Mouse (Mus musculus) layer of hippocampus, adult 2 months (tissue): ENCODE measurements around the gene Pcnx. TPM values are rescaled to one million over a fixed set of nuclear protein-coding genes. Genes with fewer than 3 reads are reported as not detected.

Experiments
- DNase-seq, 2 experiments: peaks; one replicate each; pipeline ENCODE4 v3.0.0; 2022; ENCODE audit warnings: low spot score in 2 of 2
- H3K27ac ChIP-seq: fragments of 200-600 bp; 2 replicates; pipeline ENCODE4 v1.8.1; 2022
- H3K4me3 ChIP-seq: fragments of 200-600 bp; 2 replicates; pipeline ENCODE4 v1.8.1; 2022; ENCODE audit warnings: mild to moderate bottlenecking
- CTCF ChIP-seq: fragments of 200-600 bp; conservative IDR thresholded peaks from 2 replicates; pipeline ENCODE4 v1.8.1; 2022; ENCODE audit warnings: antibody characterized with exemption, mild to moderate bottlenecking, moderate library complexity
- total RNA-seq, 2 experiments: library from RNA; stranded (reverse); gene quantifications; 2 replicates each; pipeline ENCODE4 v1.2.3; 2021

The Pcnx gene
- total RNA-seq, 2 experiments from 2014 or later = 110 to 112 TPM

GRCm38 (mm10) chr12:81921785-81922184 is 62.0 kb downstream of the Pcnx start:
- DNase-seq = no peak
- no peak overlapping the region for H3K27ac ChIP-seq
- TF ChIP-seq CTCF = no peak
- no peak overlapping the region for H3K4me3 ChIP-seq

GRCm38 (mm10) chr12:81922838-81923237 is 63.0 kb downstream of the Pcnx start:
- DNase-seq = no peak

GRCm38 (mm10) chr12:81927163-81927562 is 67.3 kb downstream of the Pcnx start:
- no peak overlapping the region for H3K4me3 ChIP-seq
- H3K27ac ChIP-seq = no peak overlapping the region
- no peak for TF ChIP-seq CTCF
- no peak for DNase-seq

More at GRCm38 (mm10) chr12:81922838-81923237, 63.0 kb downstream of the Pcnx start:
- Histone ChIP-seq H3K4me3 (no peak overlapping the region), H3K27ac (no peak overlapping the region)
- no peak for TF ChIP-seq CTCF

GRCm38 (mm10) chr12:81927643-81928381 is 68.0 kb downstream of the Pcnx start:
- Histone ChIP-seq H3K27ac (0 out of 2 replicates have a peak overlapping the region, but pooled peaks have one; percentile 36), H3K4me3 (no peak overlapping the region)
- no peak for TF ChIP-seq CTCF
- DNase-seq = no peak

- H3K4me3 ChIP-seq = no peak overlapping the region
- no peak for DNase-seq
- H3K27ac ChIP-seq = 0 out of 2 replicates have a peak overlapping the region, but pooled peaks have one; percentile 36
- TF ChIP-seq CTCF = no peak
Measured at GRCm38 (mm10) chr12:81928382-81928770, 68.6 kb downstream of the Pcnx start.

GRCm38 (mm10) chr12:81932015-81932414 is 72.2 kb downstream of the Pcnx start:
- Histone ChIP-seq H3K27ac (no peak overlapping the region), H3K4me3 (no peak overlapping the region)
- no peak for TF ChIP-seq CTCF
- DNase-seq = no peak

GRCm38 (mm10) chr12:81933430-81933829 is 73.6 kb downstream of the Pcnx start:
- TF ChIP-seq CTCF = no peak
- H3K27ac ChIP-seq = no peak overlapping the region
- no peak for DNase-seq
- no peak overlapping the region for H3K4me3 ChIP-seq

GRCm38 (mm10) chr12:81934510-81934909 is 74.7 kb downstream of the Pcnx start:
- DNase-seq = no peak
- TF ChIP-seq CTCF = no peak
- Histone ChIP-seq H3K27ac (no peak overlapping the region), H3K4me3 (no peak overlapping the region)

- H3K27ac ChIP-seq = no peak overlapping the region
- H3K4me3 ChIP-seq = no peak overlapping the region
- TF ChIP-seq CTCF = no peak
- no peak for DNase-seq
Measured at GRCm38 (mm10) chr12:81936066-81936465, 76.2 kb downstream of the Pcnx start.

- TF ChIP-seq CTCF = peak; percentile 43
- no peak for DNase-seq
- no peak overlapping the region for H3K27ac ChIP-seq
- H3K4me3 ChIP-seq = no peak overlapping the region
Measured at GRCm38 (mm10) chr12:81941191-81941590, 81.4 kb downstream of the Pcnx start.

GRCm38 (mm10) chr12:81943331-81944062 is 83.7 kb downstream of the Pcnx start:
- no peak overlapping the region for H3K4me3 ChIP-seq
- DNase-seq = no peak
- no peak for TF ChIP-seq CTCF
- H3K27ac ChIP-seq = no peak overlapping the region

GRCm38 (mm10) chr12:81949026-81949425 is 89.2 kb downstream of the Pcnx start:
- TF ChIP-seq CTCF = no peak
- no peak for DNase-seq
- Histone ChIP-seq H3K4me3 (no peak overlapping the region), H3K27ac (no peak overlapping the region)

- H3K27ac ChIP-seq = no peak overlapping the region
- DNase-seq = no peak
- no peak for TF ChIP-seq CTCF
- no peak overlapping the region for H3K4me3 ChIP-seq
Measured at GRCm38 (mm10) chr12:81950016-81950415, 90.2 kb downstream of the Pcnx start.

GRCm38 (mm10) chr12:81958351-81958750 is 98.5 kb downstream of the Pcnx start:
- TF ChIP-seq CTCF = no peak
- Histone ChIP-seq H3K4me3 (no peak overlapping the region), H3K27ac (no peak overlapping the region)
- no peak for DNase-seq
